Mouse (Mus musculus): ENCODE measurements around the gene Prlhr.

DNA sequence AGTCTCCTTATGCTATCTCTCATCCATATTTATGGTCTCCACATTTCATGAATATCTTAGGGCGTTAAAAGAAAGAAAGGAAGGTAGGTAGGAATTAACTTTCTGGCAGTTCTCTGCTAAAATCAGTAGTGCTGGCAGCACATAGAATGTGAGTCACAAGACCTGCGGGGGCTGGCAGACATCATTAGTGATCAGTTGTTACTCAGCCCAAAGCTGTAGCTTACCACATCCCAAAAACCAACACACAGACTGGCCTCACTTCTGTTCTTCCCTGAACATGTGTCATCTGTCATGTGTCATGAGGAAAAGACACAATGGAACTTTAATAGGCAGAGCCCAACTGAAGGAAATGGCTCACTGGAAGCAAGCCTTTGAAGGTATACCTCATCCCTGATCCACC lies 9.0 kb downstream of the Prlhr start:
- TF ChIP-seq USF1 (IDR thresholded peaks at IDR 0.05; ENCODE audit: low read depth, low read length): no peak
- TF ChIP-seq CTCF (conservative IDR thresholded peaks at IDR 0.05 in 1 of 2, IDR thresholded peaks at IDR 0.05 in 1 of 2; ENCODE audit: low read depth in 2 of 2, low read length in 2 of 2): no peak
- no peak for TF ChIP-seq ZNF384 (IDR thresholded peaks at IDR 0.05; ENCODE audit: low read depth, low read length)
- TF ChIP-seq TCF12 (IDR thresholded peaks at IDR 0.05; ENCODE audit: low read depth, low read length): no peak
